Mouse (Mus musculus): Measurements from ENCODE around the gene Oprd1.

Oprd1 gene

GRCm38 (mm10) chr4:132133381-132133780 is 10.9 kb downstream of the Oprd1 start:
- DNase-seq, result no peak

DNA sequence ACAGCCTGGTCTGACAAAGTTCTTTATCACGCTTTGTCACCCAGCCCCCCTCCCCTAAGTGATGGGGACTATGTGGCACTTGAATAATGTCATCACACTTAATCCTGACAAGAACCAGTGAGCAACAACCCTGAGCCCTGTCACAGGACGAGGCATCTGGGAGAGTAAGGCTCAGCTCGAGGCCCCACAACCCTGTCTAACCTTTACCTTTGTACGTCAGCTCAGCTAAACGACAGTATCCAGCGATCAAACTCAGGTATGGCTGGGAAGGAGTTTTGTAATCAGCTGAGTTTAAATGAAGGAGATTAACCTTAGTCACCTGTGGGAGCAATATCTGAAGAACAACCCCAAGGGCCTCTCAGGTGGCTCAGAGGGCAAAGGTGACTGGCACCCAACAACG is 12.0 kb downstream of the Oprd1 start:
- DNase-seq, result no peak

DNA sequence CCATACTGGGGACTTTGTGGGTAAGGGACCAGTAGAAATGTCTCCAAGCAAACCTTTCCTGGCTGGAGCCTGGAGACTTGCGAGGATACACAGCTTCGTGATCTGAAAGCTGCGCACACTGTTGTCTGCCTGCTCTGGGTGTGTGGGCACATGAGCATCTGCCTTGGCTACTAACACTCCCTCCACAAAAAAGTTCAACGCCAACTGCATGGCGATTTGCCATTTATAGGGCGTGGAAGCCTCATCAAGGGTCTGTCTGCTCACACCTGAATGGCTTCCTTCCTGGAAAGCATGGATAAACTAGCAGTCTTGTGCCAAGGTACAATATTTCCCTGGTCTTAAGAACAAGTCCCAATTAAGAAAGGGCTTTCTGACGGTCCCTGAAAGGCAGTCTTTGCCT is 12.5 kb downstream of the Oprd1 start:
- no peak for DNase-seq

- DNase-seq, result no peak
Observed at GRCm38 (mm10) chr4:132131116-132131515, 13.2 kb downstream of the Oprd1 start.

- DNase-seq, result no peak
Observed at GRCm38 (mm10) chr4:132130645-132131044, 13.6 kb downstream of the Oprd1 start.

DNA sequence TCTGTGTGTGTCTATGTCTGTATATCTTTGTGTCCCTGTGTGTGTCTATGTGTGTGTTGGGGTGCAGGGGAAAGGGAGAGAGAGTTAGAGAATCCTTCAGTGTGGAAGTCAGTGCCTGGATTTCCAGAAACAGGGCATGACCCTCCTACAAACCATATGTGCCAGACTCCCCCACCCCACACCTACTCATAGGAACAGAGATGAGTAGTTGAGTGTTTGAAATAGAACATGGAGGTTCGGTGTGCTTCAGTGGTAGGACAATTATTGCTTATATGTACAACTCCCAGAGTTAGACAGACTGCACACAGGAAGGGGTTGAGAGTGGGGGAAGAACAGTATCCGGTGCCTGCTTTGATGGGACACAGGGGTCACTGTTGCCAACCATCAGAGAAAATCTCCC is 14.2 kb downstream of the Oprd1 start:
- no peak for DNase-seq

DNA sequence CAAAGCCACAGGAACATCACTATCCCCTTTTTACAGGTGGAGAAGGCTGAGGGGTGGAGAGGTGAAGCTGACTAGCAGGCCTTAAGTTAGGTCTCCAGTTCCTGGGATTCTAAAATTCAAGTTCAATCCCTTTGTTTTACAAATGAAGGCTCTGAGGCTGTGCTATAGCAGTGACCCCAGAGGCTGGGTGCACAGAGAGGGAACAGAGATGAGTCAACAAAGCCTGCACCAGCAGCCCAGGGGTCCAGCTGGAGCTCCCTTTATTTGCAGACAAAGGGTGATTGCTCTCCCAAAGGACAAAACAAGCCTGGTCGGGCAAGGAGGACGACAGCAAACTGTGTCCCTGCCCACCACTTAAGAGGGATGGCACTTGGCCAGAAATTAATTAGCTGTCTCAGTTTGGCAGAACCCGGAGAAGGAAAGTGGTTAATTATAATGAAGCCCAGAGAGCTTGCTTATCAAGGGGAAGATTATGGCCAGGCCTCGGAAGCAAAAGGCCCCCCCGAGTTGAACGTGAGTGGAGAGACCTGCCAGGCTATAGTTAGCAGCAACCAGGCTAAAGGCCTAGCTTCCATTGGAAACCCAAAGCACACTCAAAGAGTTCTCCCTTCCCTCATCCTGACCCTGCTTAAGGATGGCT is 15.2 kb downstream of the Oprd1 start:
- DNase-seq, result no peak

DNA sequence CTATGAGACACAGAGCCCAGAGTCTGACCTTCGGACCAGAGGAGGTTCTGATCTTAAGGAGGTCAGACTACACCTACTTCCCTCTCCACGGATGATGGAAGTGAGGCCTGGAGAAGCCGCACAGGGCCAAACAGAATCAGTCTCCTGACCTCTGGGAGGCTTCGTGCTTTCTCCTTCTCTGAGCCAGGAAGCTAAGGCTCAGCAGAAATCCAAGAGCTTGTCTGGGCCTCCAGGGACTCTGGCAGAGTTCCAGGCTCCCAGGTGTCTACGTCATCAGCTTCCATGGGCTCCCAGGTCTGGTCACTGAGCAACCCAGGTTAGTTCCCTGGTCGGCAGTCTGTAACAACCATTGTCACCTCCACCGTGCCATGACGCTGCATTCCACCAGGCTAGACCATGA is 17.2 kb downstream of the Oprd1 start:
- no peak for DNase-seq

DNA sequence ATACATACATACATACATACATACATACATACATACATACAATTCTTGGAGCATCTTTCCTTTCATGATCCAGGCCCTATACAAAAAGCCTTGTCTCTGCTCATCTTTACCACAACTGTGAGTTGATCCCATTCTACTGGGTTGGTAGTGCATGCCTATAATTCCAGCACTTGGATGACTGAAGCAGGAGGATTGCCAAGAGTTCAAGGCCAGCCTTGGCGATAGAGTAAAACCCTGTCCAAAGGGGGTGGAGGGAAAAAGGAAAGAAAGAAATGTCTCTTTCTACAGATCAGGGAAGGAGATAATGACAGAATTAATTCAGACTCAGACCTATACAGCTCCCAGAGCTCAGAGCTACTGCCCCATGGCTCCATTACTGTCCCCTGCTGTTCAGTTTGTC is 21.1 kb downstream of the Oprd1 start:
- DNase-seq, result no peak

GRCm38 (mm10) chr4:132121674-132122073 is 22.6 kb downstream of the Oprd1 start:
- DNase-seq, result no peak

GRCm38 (mm10) chr4:132119566-132119965 is 24.7 kb downstream of the Oprd1 start:
- DNase-seq, result no peak

GRCm38 (mm10) chr4:132116315-132116714 is 28.0 kb downstream of the Oprd1 start:
- DNase-seq, result no peak

DNA sequence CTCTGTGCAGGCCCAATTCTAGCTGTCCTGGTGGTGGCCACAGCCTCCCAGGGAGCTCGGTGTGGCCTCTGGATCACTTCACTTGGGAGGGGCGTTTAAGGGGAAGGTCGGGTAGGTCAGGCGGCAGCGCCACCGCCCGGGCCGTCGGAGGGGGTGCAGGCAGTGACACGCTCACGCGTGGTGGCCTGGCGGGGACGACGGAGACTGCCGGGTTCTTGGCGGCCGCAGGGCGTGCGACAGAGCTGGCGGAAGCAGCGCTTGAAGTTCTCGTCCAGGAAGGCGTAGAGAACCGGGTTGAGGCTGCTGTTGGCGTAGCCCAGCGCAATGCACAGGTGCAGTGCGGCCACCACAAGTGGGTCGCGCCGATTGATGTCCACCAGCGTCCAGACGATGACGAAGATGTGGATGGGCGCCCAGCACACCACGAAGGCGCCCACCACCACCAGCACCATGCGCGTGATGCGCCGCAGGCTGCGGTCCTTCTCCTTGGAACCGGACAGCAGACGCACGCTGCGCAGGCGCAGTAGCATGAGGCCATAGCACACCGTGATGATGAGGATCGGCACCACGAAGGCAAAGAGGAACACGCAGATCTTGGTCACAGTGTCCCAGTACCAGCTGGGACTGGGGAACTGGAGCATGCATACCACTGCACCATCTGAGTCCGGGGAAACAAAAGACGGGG is 30.7 kb downstream of the Oprd1 start:
- peak; percentile 8 to 15 for DNase-seq

DNA sequence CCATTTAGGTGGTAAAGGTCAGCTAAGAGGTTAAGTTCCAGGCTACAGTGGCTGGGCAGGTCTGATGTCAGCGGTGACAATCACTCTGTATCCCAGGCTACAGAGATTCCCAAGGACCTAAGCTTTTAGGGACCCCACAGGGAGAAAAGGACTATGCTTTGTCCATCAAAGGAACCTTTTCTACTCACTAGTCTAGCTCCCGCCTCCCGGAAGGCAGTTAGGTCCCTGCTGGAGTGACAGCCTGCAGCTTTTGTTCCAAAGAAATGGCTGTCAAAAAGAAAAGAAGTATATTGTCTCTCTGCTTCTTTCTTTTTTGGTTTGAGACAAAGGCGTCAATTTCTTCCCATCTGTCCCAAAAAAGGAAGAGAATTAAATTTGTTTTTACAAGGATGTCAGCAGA is 33.1 kb downstream of the Oprd1 start:
- DNase-seq, result no peak

- DNase-seq, result no peak
Observed at GRCm38 (mm10) chr4:132108221-132108620, 36.1 kb downstream of the Oprd1 start.

GRCm38 (mm10) chr4:132101152-132101551 is 43.1 kb downstream of the Oprd1 start:
- DNase-seq, result no peak

DNA sequence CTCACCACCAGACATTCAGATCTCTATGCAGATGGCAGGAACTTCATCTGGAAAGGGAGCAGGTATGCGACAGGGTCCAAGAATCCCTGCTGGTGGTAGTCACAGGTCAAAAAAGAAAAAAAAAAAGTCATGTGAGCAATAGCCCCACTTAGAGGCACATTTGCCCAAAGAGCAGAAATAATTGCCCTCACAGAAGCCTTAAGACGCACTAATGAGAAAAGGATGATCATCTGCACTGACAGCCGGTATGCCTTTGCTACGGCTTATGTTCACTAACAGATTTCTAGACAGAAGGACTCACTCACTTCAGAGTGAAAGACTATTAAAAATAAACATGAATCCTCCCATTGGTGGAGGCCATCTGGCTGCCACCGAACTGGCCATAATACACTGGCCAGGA is 44.7 kb downstream of the Oprd1 start:
- DNase-seq, result no peak

DNA sequence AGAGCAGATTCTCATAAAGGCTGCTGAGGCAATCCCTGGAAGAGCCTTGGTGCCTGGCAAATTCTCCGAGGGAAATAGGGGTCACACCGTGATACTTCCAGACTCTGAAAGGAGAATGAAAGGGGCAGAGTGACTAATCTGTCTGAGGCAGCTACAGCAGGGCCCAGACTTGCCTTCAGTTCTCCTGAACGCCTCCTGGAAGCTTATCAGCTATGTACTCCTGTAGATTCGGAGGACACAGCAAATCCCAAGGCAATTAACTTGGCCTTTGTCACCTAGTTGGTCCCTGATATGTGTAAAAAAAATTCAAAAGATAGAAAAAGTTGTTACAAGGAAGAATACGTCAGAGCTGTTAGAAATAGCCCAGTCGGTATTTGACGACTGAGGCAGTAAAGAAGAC is 49.2 kb downstream of the Oprd1 start:
- no peak for DNase-seq

DNA sequence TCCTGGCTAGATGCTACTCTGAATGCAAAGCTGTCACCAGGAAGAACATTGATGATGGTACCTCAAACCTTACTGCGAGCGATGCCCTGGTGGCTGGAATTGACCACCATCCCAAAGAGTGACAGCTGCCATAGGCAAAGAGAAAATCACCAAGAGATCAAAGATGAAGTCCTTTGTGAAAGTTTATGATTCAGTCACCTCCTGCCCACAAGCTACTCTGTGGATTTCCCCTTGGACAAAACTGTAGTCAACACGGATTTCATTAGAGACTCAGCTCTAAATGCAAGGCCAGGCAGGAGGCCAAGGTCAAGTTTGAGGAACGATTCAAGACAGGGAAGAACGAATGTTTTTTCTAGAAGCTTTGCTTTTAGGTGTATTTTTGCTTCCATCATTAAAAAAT is 50.4 kb downstream of the Oprd1 start:
- no peak for DNase-seq

GRCm38 (mm10) chr4:132093136-132093535 is 51.1 kb downstream of the Oprd1 start:
- DNase-seq, result no peak

- peak; percentile 52 to 61 for DNase-seq
Observed at GRCm38 (mm10) chr4:132088921-132089320, 55.4 kb downstream of the Oprd1 start.

GRCm38 (mm10) chr4:132085114-132085513 is 59.2 kb downstream of the Oprd1 start:
- no peak for DNase-seq

- no peak for DNase-seq
Observed at GRCm38 (mm10) chr4:132080492-132080983, 63.7 kb downstream of the Oprd1 start.

GRCm38 (mm10) chr4:132079555-132080275 is 64.6 kb downstream of the Oprd1 start:
- peak; percentile 56 to 74 for DNase-seq

Measured in lung, adult 18-20 months (tissue).